Mouse (Mus musculus): ENCODE results near the gene Timm10b. TPM values are rescaled to one million over a fixed set of nuclear protein-coding genes. Genes with fewer than 3 reads are reported as not detected.

Gene Timm10b
- polyA plus RNA-seq, 1 experiment from 2014 or later: 184 TPM

DNA sequence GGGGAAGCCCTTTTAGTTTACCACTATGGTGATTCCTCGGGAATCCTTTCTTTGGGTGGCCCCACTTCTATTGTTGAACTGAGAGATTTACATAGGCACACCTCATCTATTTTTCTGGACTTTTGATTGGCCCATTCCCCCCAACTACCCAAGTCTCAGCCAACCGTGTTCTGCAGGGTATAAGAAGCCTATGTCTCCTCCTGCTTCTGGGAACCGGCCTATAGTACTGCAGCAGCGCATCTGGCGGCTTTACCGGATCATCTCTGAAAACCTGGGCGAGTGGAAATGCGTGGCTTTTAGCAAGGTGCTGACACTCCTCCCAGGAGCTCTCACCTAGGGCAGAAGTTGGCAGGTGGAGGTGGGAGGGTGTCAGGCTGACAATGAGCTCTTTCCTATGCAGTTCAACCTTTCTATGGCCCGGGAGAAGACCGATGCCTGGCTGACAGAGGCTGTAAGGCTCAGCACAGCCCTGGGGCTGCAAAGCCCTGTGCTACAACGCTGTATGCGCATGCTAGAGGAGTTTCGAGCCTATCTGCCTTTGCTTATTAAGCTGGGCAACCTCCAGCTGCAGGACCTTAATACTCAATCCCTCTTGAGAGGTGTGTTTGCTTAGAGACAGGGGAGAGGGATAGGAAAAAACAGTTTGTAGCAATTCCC lies 45.8 kb downstream of the Timm10b start:
- no peaks in the 10 kb centered on the region; the same call in 1 of the 2 replicates for H3K27me3 ChIP-seq (ENCODE audit: insufficient read depth, poor library complexity, severe bottlenecking)
- peak; percentile 7 for DNase-seq (ENCODE audit: low spot score)
- 17% methylated on average over 13 of the region's 13 CpGs for WGBS
- H3K4me3 ChIP-seq: peak overlapping the region; percentile 34
- no peaks in the 10 kb centered on the region for H3K9me3 ChIP-seq
- H3K27ac ChIP-seq: no peak overlapping the region
- no peaks in the 10 kb centered on the region for H3K36me3 ChIP-seq
- H3K4me1 ChIP-seq (replicated peaks): peaks cover 5% of the 10 kb centered on the region; the same call in 1 of the 2 replicates

- WGBS: 83% methylated on average over 1 of the region's 1 CpGs
- Histone ChIP-seq H3K27ac (no peak overlapping the region), H3K4me1 (replicated peaks) (peaks cover under 1% of the 10 kb centered on the region; the same call in 1 of the 2 replicates), H3K27me3 (ENCODE audit: insufficient read depth, poor library complexity, severe bottlenecking) (no peaks in the 10 kb centered on the region; the same call in 1 of the 2 replicates), H3K4me3 (no peak overlapping the region), H3K9me3 (no peaks in the 10 kb centered on the region), H3K36me3 (no peaks in the 10 kb centered on the region)
- DNase-seq (ENCODE audit: low spot score): no peak
Observed at GRCm38 (mm10) chr7:105690875-105691274, 51.0 kb downstream of the Timm10b start.

Other genes starting within 250 kb of the Timm10b start
- gene Fam160a2, start 240.0 kb upstream of the Timm10b start, polyA plus RNA-seq (2016; fragmentation: Nextera tagmentation; extraction: Ambion mirVana): 39.9 and 41.6 TPM in 2 replicates
- gene Cnga4, start 235.5 kb upstream of the Timm10b start, polyA plus RNA-seq (2016; fragmentation: Nextera tagmentation; extraction: Ambion mirVana): 0.13 TPM in 1 of 2 replicates, not detected in the other
- 0.49 and 0.60 TPM in 2 replicates for gene Cckbr, start 214.3 kb upstream of the Timm10b start, polyA plus RNA-seq (2016; fragmentation: Nextera tagmentation; extraction: Ambion mirVana)
- 23.0 and 32.2 TPM in 2 replicates for gene Cavin3, start 157.8 kb upstream of the Timm10b start, polyA plus RNA-seq (2016; fragmentation: Nextera tagmentation; extraction: Ambion mirVana)
- gene Smpd1, start 85.7 kb upstream of the Timm10b start, polyA plus RNA-seq (2016; fragmentation: Nextera tagmentation; extraction: Ambion mirVana): 36.8 and 52.4 TPM in 2 replicates
- gene Apbb1, start 58.4 kb upstream of the Timm10b start, polyA plus RNA-seq (2016; fragmentation: Nextera tagmentation; extraction: Ambion mirVana): 118 and 171 TPM in 2 replicates
- gene Hpx, start 39.9 kb upstream of the Timm10b start, polyA plus RNA-seq (2016; fragmentation: Nextera tagmentation; extraction: Ambion mirVana): 0.20 and 0.25 TPM in 2 replicates
- 40.9 and 42.2 TPM in 2 replicates for gene Trim3, start 6.5 kb upstream of the Timm10b start, polyA plus RNA-seq (2016; fragmentation: Nextera tagmentation; extraction: Ambion mirVana)
- gene Arfip2, start 360 bp downstream of the Timm10b start, polyA plus RNA-seq (2016; fragmentation: Nextera tagmentation; extraction: Ambion mirVana): 58.4 and 69.7 TPM in 2 replicates
- 18.5 and 28.1 TPM in 2 replicates for gene Gm45799, start 496 bp downstream of the Timm10b start, polyA plus RNA-seq (2016; fragmentation: Nextera tagmentation; extraction: Ambion mirVana)
- 0.31 and 0.51 TPM in 2 replicates for gene Dnhd1, start 10.8 kb downstream of the Timm10b start, polyA plus RNA-seq (2016; fragmentation: Nextera tagmentation; extraction: Ambion mirVana)
- 234 and 240 TPM in 2 replicates for gene Ilk, start 96.5 kb downstream of the Timm10b start, polyA plus RNA-seq (2016; fragmentation: Nextera tagmentation; extraction: Ambion mirVana)
- gene Rrp8, start 97.3 kb downstream of the Timm10b start, polyA plus RNA-seq (2016; fragmentation: Nextera tagmentation; extraction: Ambion mirVana): 33.6 and 36.2 TPM in 2 replicates
- 177 and 188 TPM in 2 replicates for gene Taf10, start 104.3 kb downstream of the Timm10b start, polyA plus RNA-seq (2016; fragmentation: Nextera tagmentation; extraction: Ambion mirVana)
- 57.8 and 59.2 TPM in 2 replicates for gene Tpp1, start 112.2 kb downstream of the Timm10b start, polyA plus RNA-seq (2016; fragmentation: Nextera tagmentation; extraction: Ambion mirVana)
- 9.3 and 13.4 TPM in 2 replicates for gene Dchs1, start 147.6 kb downstream of the Timm10b start, polyA plus RNA-seq (2016; fragmentation: Nextera tagmentation; extraction: Ambion mirVana)
- gene Mrpl17, start 171.0 kb downstream of the Timm10b start, polyA plus RNA-seq (2016; fragmentation: Nextera tagmentation; extraction: Ambion mirVana): 298 and 325 TPM in 2 replicates